Mouse (Mus musculus) liver, postnatal 0 days (tissue): ENCODE measurements around the gene Id2. TPM values are rescaled to one million over a fixed set of nuclear protein-coding genes. Genes with fewer than 3 reads are reported as not detected.

Experiments
- ATAC-seq: fragments of 200-750 bp; cut with Nextera tagmentation; 2 replicates; pipeline ENCODE4 v1.8.0; 2017; ENCODE audit warnings: mild to moderate bottlenecking, moderate library complexity
- DNase-seq: peaks from one replicate; pipeline ENCODE4 v3.0.0-alpha.2; 2016
- H3K27ac ChIP-seq: fragments of 300-500 bp; sonication (generic); 2 replicates; pipeline ENCODE4 v1.5.1; 2014; ENCODE audit warnings: antibody characterized with exemption, moderate library complexity, mild to moderate bottlenecking, low read depth
- H3K27me3 ChIP-seq: fragments of 300-500 bp; sonication (generic); 2 replicates; pipeline ENCODE4 v1.6.1; 2014; ENCODE audit warnings: low read length, control low read depth, mixed read lengths; ENCODE audit not compliant: insufficient read depth
- H3K36me3 ChIP-seq: fragments of 300-500 bp; sonication (generic); replicated peaks from 2 replicates; pipeline ENCODE4 v1.6.1; 2014; ENCODE audit warnings: mild to moderate bottlenecking, control low read depth, low read length, moderate library complexity, mixed read lengths; ENCODE audit not compliant: insufficient read depth
- H3K4me1 ChIP-seq: fragments of 300-500 bp; sonication (generic); 2 replicates; pipeline ENCODE4 v1.6.1; 2014; ENCODE audit warnings: antibody characterized with exemption, mild to moderate bottlenecking, control low read depth; ENCODE audit not compliant: insufficient read depth
- H3K4me2 ChIP-seq: fragments of 300-500 bp; sonication (generic); 2 replicates; pipeline ENCODE4 v1.6.1; 2014; ENCODE audit warnings: low read depth, mild to moderate bottlenecking, low read length, moderate library complexity, mixed read lengths
- H3K4me3 ChIP-seq: fragments of 300-500 bp; sonication (generic); 2 replicates; pipeline ENCODE4 v1.5.1; 2014; ENCODE audit warnings: low read depth, low read length
- H3K9ac ChIP-seq: fragments of 300-500 bp; sonication (generic); replicated peaks from 2 replicates; pipeline ENCODE4 v1.6.1; 2014; ENCODE audit warnings: mild to moderate bottlenecking, moderate library complexity
- H3K9me3 ChIP-seq: fragments of 300-500 bp; sonication (generic); 2 replicates; pipeline ENCODE4 v1.6.1; 2016; ENCODE audit warnings: mild to moderate bottlenecking, control low read depth, low read length, mixed read lengths
- CTCF ChIP-seq: sonication (generic); IDR thresholded peaks from 2 replicates; pipeline ENCODE4 v1.5.1; 2016; ENCODE audit warnings: antibody characterized with exemption, low read depth
- EP300 ChIP-seq: IDR thresholded peaks from 2 replicates; pipeline ENCODE4 v1.6.1; 2016; ENCODE audit warnings: antibody characterized with exemption, low read depth, mild to moderate bottlenecking
- WGBS: fragments of 180-500 bp; shearing (Covaris S2); extraction: QIAGEN DNeasy Blood & Tissue Kit; methylation state at CpG from one replicate; pipeline ENCODE4 v1.1.7; 2014; ENCODE audit not compliant: insufficient replicate concordance; 5-methylcytosine and 5-hydroxymethylcytosine counted together
- polyA plus RNA-seq: library from polyadenylated mRNA; unstranded; fragments of >200 nt; fragmentation: Nextera tagmentation; extraction: Ambion mirVana; gene quantifications from 2 replicates; pipeline ENCODE4 v1.2.1, GENCODE M21; 2015

Gene Id2
- 245 and 376 TPM in 2 replicates for polyA plus RNA-seq

- ATAC-seq (no peak), DNase-seq (no peak)
- Histone ChIP-seq H3K4me1 (peaks cover 25% of the 10 kb centered on the region), H3K4me3 (peak within 1 kb of the TSS; percentile 79), H3K9me3 (no peaks in the 10 kb centered on the region), H3K36me3 (no peaks in the 10 kb centered on the region), H3K27ac (peak within 1 kb of the TSS; percentile 98), H3K4me2 (peak within 1 kb of the TSS; percentile 92), H3K27me3 (peaks cover 32% of the 10 kb centered on the region), H3K9ac (peak within 1 kb of the TSS; percentile 77)
- TF ChIP-seq EP300 (no peak), CTCF (no peak)
- WGBS: 0% methylated on average over 1 of the region's 1 CpGs
These were observed at the start of gene Id2 for GRCm38 (mm10) chr12:25097052-25097209. Id2 (minus strand) TSS chr12:25097140.

GRCm38 (mm10) chr12:25145344-25145698 lies 48.4 kb upstream of the Id2 start:
- 44% methylated on average over 3 of the region's 3 CpGs for WGBS
- no peak for DNase-seq

GRCm38 (mm10) chr12:25144591-25145343 lies 47.8 kb upstream of the Id2 start:
- H3K4me1 ChIP-seq: peaks cover 25% of the 10 kb centered on the region
- no peak overlapping the region for H3K4me3 ChIP-seq
- no peak overlapping the region for H3K9ac ChIP-seq
- no peak for TF ChIP-seq EP300
- TF ChIP-seq CTCF: no peak
- no peaks in the 10 kb centered on the region for H3K27me3 ChIP-seq
- no peak overlapping the region for H3K27ac ChIP-seq
- ATAC-seq (no peak), DNase-seq (no peak)
- H3K9me3 ChIP-seq: no peaks in the 10 kb centered on the region
- H3K4me2 ChIP-seq: no peak overlapping the region
- no peaks in the 10 kb centered on the region for H3K36me3 ChIP-seq
- WGBS: 67% methylated on average over 5 of the region's 5 CpGs

More at GRCm38 (mm10) chr12:25145344-25145698, 48.4 kb upstream of the Id2 start:
- H3K9me3 ChIP-seq: no peaks in the 10 kb centered on the region
- H3K4me3 ChIP-seq: no peak overlapping the region
- TF ChIP-seq CTCF: no peak
- TF ChIP-seq EP300: no peak
- no peak for ATAC-seq
- H3K9ac ChIP-seq: no peak overlapping the region
- H3K4me2 ChIP-seq: no peak overlapping the region
- H3K27me3 ChIP-seq: no peaks in the 10 kb centered on the region
- H3K36me3 ChIP-seq: no peaks in the 10 kb centered on the region
- H3K27ac ChIP-seq: no peak overlapping the region
- peaks cover 24% of the 10 kb centered on the region for H3K4me1 ChIP-seq

- Histone ChIP-seq H3K9me3 (no peaks in the 10 kb centered on the region), H3K4me2 (no peak overlapping the region)
- 30% methylated on average over 2 of the region's 2 CpGs for WGBS
These were observed 46.6 kb upstream of the Id2 start for GRCm38 (mm10) chr12:25143492-25143891.

GRCm38 (mm10) chr12:25142251-25142650 lies 45.3 kb upstream of the Id2 start:
- 31% methylated on average over 7 of the region's 7 CpGs for WGBS
- TF ChIP-seq CTCF (no peak), EP300 (no peak)

More at GRCm38 (mm10) chr12:25143492-25143891, 46.6 kb upstream of the Id2 start:
- no peak for DNase-seq
- no peak overlapping the region for H3K4me3 ChIP-seq
- no peak overlapping the region for H3K9ac ChIP-seq
- peak; percentile 24; the same call in 1 of the 2 replicates for ATAC-seq
- TF ChIP-seq CTCF: no peak
- TF ChIP-seq EP300: no peak
- peaks cover 27% of the 10 kb centered on the region for H3K4me1 ChIP-seq
- H3K27me3 ChIP-seq: no peaks in the 10 kb centered on the region
- no peak overlapping the region for H3K27ac ChIP-seq
- no peaks in the 10 kb centered on the region for H3K36me3 ChIP-seq

GRCm38 (mm10) chr12:25141311-25141710 lies 44.4 kb upstream of the Id2 start:
- ATAC-seq (peak; percentile 48), DNase-seq (no peak)
- Histone ChIP-seq H3K4me3 (no peak overlapping the region), H3K4me1 (peaks cover 28% of the 10 kb centered on the region), H3K27ac (peak overlapping the region; percentile 85), H3K4me2 (peak overlapping the region; percentile 32; the same call in 1 of the 2 replicates), H3K9me3 (no peaks in the 10 kb centered on the region), H3K27me3 (no peaks in the 10 kb centered on the region), H3K9ac (no peak overlapping the region), H3K36me3 (no peaks in the 10 kb centered on the region)
- WGBS: 43% methylated on average over 7 of the region's 7 CpGs
- TF ChIP-seq EP300 (peak; percentile 52; the same call in 1 of the 2 replicates), CTCF (peak; percentile 15; the same call in 1 of the 2 replicates)

More at GRCm38 (mm10) chr12:25142251-25142650, 45.3 kb upstream of the Id2 start:
- Histone ChIP-seq H3K4me1 (peaks cover 30% of the 10 kb centered on the region), H3K4me2 (no peak overlapping the region), H3K27me3 (no peaks in the 10 kb centered on the region), H3K36me3 (no peaks in the 10 kb centered on the region), H3K9ac (no peak overlapping the region), H3K4me3 (no peak overlapping the region), H3K9me3 (no peaks in the 10 kb centered on the region), H3K27ac (peak overlapping the region; percentile 85)
- DNase-seq (no peak), ATAC-seq (no peak)
